Comparison of ENCODE assay signal across 8 mouse cellular contexts in genomic region chr17:64499281-64499997, GRCm38 (mm10).
DNase-seq lines count a peak whose midpoint lies in the region; ATAC-seq lines count a peak whose summit lies in the region.

No protein-coding gene starts in this region.

- ATAC-seq in hindbrain, embryonic 12.5 days (ENCODE audit: low FRiP score), result no peak
- no peak; the same call in 1 of the 2 replicates for ATAC-seq in midbrain, embryonic 14.5 days (ENCODE audit: low FRiP score, low TSS enrichment)
- ATAC-seq in inflammation-experienced regulatory T-cells, adult 6 months, result no peak

- no peak overlapping the region for H3K9ac ChIP-seq in hindbrain, embryonic 12.5 days
- H3K9ac ChIP-seq in midbrain, embryonic 14.5 days (replicated peaks; ENCODE audit: low read length), result no peak overlapping the region

- H3K4me2 ChIP-seq in hindbrain, embryonic 12.5 days (replicated peaks), result no peak overlapping the region
- no peak overlapping the region for H3K4me2 ChIP-seq in midbrain, embryonic 14.5 days (ENCODE audit: low read length)

- no peak overlapping the region for H3K4me3 ChIP-seq in hindbrain, embryonic 10.5 days
- H3K4me3 ChIP-seq in hindbrain, embryonic 12.5 days, result no peak overlapping the region
- H3K4me3 ChIP-seq in midbrain, embryonic 14.5 days (replicated peaks; ENCODE audit: low read depth, low read length), result no peak overlapping the region

- 60% methylated on average over 15 of the region's 15 CpGs for WGBS in hindbrain, embryonic 10.5 days
- WGBS in hindbrain, embryonic 12.5 days, result 60% methylated on average over 15 of the region's 15 CpGs
- 63% methylated on average over 15 of the region's 15 CpGs for WGBS in midbrain, embryonic 14.5 days

- no peak overlapping the region for H3K27ac ChIP-seq in hindbrain, embryonic 10.5 days
- H3K27ac ChIP-seq in hindbrain, embryonic 12.5 days, result no peak overlapping the region
- no peak overlapping the region for H3K27ac ChIP-seq in midbrain, embryonic 14.5 days (replicated peaks; ENCODE audit: low read depth, low read length)

- no peaks in the 10 kb centered on the region for H3K9me3 ChIP-seq in hindbrain, embryonic 10.5 days
- no peaks in the 10 kb centered on the region for H3K9me3 ChIP-seq in hindbrain, embryonic 12.5 days (replicated peaks)
- no peaks in the 10 kb centered on the region for H3K9me3 ChIP-seq in midbrain, embryonic 14.5 days (ENCODE audit: control insufficient read depth, low read length)

- H3K27me3 ChIP-seq in hindbrain, embryonic 10.5 days (ENCODE audit: insufficient read depth, poor library complexity, severe bottlenecking), result no peaks in the 10 kb centered on the region
- no peaks in the 10 kb centered on the region for H3K27me3 ChIP-seq in hindbrain, embryonic 12.5 days
- H3K27me3 ChIP-seq in midbrain, embryonic 14.5 days (ENCODE audit: control insufficient read depth, insufficient read depth, low read length), result no peaks in the 10 kb centered on the region

- H3K36me3 ChIP-seq in hindbrain, embryonic 10.5 days, result no peaks in the 10 kb centered on the region
- no peaks in the 10 kb centered on the region for H3K36me3 ChIP-seq in hindbrain, embryonic 12.5 days
- no peaks in the 10 kb centered on the region for H3K36me3 ChIP-seq in midbrain, embryonic 14.5 days (ENCODE audit: control insufficient read depth, insufficient read depth, low read length)

- H3K4me1 ChIP-seq in hindbrain, embryonic 10.5 days (replicated peaks), result no peaks in the 10 kb centered on the region
- H3K4me1 ChIP-seq in hindbrain, embryonic 12.5 days, result no peaks in the 10 kb centered on the region
- no peaks in the 10 kb centered on the region for H3K4me1 ChIP-seq in midbrain, embryonic 14.5 days (ENCODE audit: control insufficient read depth, insufficient read depth, low read length)

- peak; percentile 31 for DNase-seq in hindbrain, embryonic 10.5 days (ENCODE audit: low spot score)
- peak; percentile 35 to 45 for DNase-seq in B cell, adult 2 months
- peak; percentile 53 for DNase-seq in adrenal gland, adult 2 months
- DNase-seq in embryo, embryonic 9.5 days (ENCODE audit: extremely low spot score), result peak; percentile 41
- peak; percentile 67 for DNase-seq in kidney, postnatal 14 days
- peak; percentile 59 for DNase-seq in midbrain, embryonic 14.5 days
